Mouse (Mus musculus) liver, embryonic 14.5 days (tissue): ENCODE measurements around the gene Avpi1. TPM values are rescaled to one million over a fixed set of nuclear protein-coding genes. Genes with fewer than 3 reads are reported as not detected.

ENCODE experiments used
- ATAC-seq: fragments of 200-750 bp; cut with Nextera tagmentation; 2 replicates; pipeline ENCODE4 v1.8.0; 2017; ENCODE audit warnings: moderate number of reproducible peaks, mild to moderate bottlenecking, moderate library complexity; ENCODE audit not compliant: insufficient read depth
- DNase-seq, 3 experiments: peaks; one replicate each; pipeline ENCODE4 v3.0.0-alpha.2; 2012 to 2013; ENCODE audit warnings: low read depth in 3 of 3, low spot score in 3 of 3
- H3K27ac ChIP-seq: fragments of 300-500 bp; sonication (generic); 2 replicates; pipeline ENCODE4 v1.5.1; 2014; ENCODE audit warnings: moderate library complexity, mild to moderate bottlenecking, control low read depth, inconsistent platforms
- H3K27me3 ChIP-seq: fragments of 300-500 bp; sonication (generic); 2 replicates; pipeline ENCODE4 v1.6.1; 2014; ENCODE audit warnings: mild to moderate bottlenecking, low read length, moderate library complexity; ENCODE audit not compliant: control insufficient read depth, insufficient read depth
- H3K36me3 ChIP-seq: fragments of 300-500 bp; sonication (generic); replicated peaks from 2 replicates; pipeline ENCODE4 v1.6.1; 2014; ENCODE audit warnings: low read depth; ENCODE audit not compliant: control insufficient read depth, insufficient read depth
- H3K4me1 ChIP-seq, 2 experiments: fragments of 200-500 bp in 1 of 2; fragments of 300-500 bp in 1 of 2; sonication (generic) in 1 of 2; replicated peaks; 2 replicates each; pipeline ENCODE4 v1.6.1; 2012 to 2014; ENCODE audit warnings: antibody characterized with exemption in 1 of 2, inconsistent platforms in 1 of 2, low read length in 1 of 2; ENCODE audit not compliant: control insufficient read depth in 2 of 2, insufficient read depth in 2 of 2
- H3K4me2 ChIP-seq: fragments of 300-500 bp; sonication (generic); 2 replicates; pipeline ENCODE4 v1.6.1; 2014; ENCODE audit warnings: low read depth, mild to moderate bottlenecking, control low read depth, moderate library complexity
- H3K4me3 ChIP-seq, 2 experiments: fragments of 200-500 bp in 1 of 2; fragments of 300-500 bp in 1 of 2; sonication (generic) in 1 of 2; 2 replicates each; pipeline ENCODE4 v1.5.1; 2012 to 2014; ENCODE audit warnings: low read depth in 2 of 2, low read length in 2 of 2, mild to moderate bottlenecking in 2 of 2, control low read depth in 1 of 2, inconsistent platforms in 1 of 2, moderate library complexity in 1 of 2; ENCODE audit not compliant: insufficient read depth in 1 of 2
- H3K9ac ChIP-seq: fragments of 300-500 bp; sonication (generic); replicated peaks from 2 replicates; pipeline ENCODE4 v1.6.1; 2014; ENCODE audit warnings: mild to moderate bottlenecking, control low read depth, moderate library complexity
- H3K9me3 ChIP-seq: fragments of 300-500 bp; sonication (generic); 2 replicates; pipeline ENCODE4 v1.6.1; 2016; ENCODE audit warnings: low read length, mixed read lengths; ENCODE audit not compliant: control insufficient read depth
- CTCF ChIP-seq: IDR thresholded peaks from 2 replicates; pipeline ENCODE4 v1.5.1; 2016; ENCODE audit warnings: antibody characterized with exemption, low read depth, control low read depth
- EP300 ChIP-seq: IDR thresholded peaks from 2 replicates; pipeline ENCODE4 v1.6.1; 2016; ENCODE audit warnings: antibody characterized with exemption, low read depth
- WGBS: fragments of 180-500 bp; shearing (Covaris S2); extraction: QIAGEN DNeasy Blood & Tissue Kit; methylation state at CpG from one replicate; pipeline ENCODE4 v1.1.7; 2014; ENCODE audit not compliant: insufficient replicate concordance; 5-methylcytosine and 5-hydroxymethylcytosine counted together
- polyA plus RNA-seq, 2 experiments: library from polyadenylated mRNA; depleted of rRNA in 1 of 2; stranded (reverse) in 1 of 2; unstranded in 1 of 2; fragments of >200 nt; fragmentation: Nextera tagmentation in 1 of 2; extraction: Ambion mirVana in 1 of 2; gene quantifications; 2 replicates each; pipeline versions ENCODE4 v1.2.1 to v1.2.3; 2012 to 2014

Avpi1 gene
- polyA plus RNA-seq (2012; rRNA removed) (7.2 and 8.5 TPM in 2 replicates), polyA plus RNA-seq (2014; fragmentation: Nextera tagmentation; extraction: Ambion mirVana) (20.4 and 21.7 TPM in 2 replicates)

DNA sequence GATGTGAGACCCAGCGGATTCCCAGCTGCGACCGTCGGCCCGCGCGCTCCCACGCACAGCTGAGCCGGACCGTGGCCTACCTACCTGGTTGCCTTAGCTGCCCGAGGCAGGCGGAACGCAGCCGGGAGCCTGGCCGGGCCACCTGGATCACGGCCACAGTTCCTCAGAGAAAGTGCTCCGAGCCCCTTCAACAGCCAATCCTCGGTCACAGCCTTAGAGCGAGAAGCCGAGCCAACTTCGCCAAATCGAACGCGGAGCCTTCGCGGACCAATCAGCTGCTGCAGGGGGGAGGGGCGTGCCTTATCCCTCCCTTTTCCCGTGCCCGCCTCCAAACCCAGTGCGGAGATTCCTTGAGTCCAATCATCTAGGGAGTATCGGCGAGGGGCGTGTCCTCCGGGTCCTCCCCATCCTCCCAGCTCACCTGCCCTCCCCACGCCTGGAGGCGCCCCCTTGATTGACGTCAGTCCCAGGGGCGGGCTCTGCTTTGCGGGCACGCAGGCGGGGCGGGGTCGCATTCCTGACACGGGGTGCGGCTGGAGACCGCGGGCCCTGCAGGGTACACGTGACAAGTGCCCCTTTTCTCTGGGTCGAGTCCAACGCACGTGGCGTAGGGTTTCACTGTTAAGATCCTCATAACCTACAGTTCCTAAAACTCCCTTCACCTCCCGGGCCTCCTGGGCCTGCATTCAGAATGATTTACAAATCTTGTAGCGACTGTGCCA is at the start of gene Avpi1:
Gene Avpi1 (minus strand): TSS at position 273 of the 722 bp plus-strand sequence.
- peak within 1 kb of the TSS; percentile 61 to 66 for H3K4me3 ChIP-seq
- no peaks in the 10 kb centered on the region for H3K27me3 ChIP-seq
- peak within 1 kb of the TSS; percentile 76 for H3K4me2 ChIP-seq
- H3K4me1 ChIP-seq: peaks cover 6 to 11% of the 10 kb centered on the region in 2 experiments; a peak in 3 of 4 replicates
- ATAC-seq: peak; percentile 96
- H3K36me3 ChIP-seq: no peaks in the 10 kb centered on the region
- peak within 1 kb of the TSS; percentile 70 for H3K9ac ChIP-seq
- TF ChIP-seq EP300: no peak
- no peak for TF ChIP-seq CTCF
- peak within 1 kb of the TSS; percentile 65 for H3K27ac ChIP-seq
- under 1% methylated on average over 54 of the region's 54 CpGs for WGBS
- peak; percentile 91 to 94 (median 91) for DNase-seq
- H3K9me3 ChIP-seq: no peaks in the 10 kb centered on the region

DNA sequence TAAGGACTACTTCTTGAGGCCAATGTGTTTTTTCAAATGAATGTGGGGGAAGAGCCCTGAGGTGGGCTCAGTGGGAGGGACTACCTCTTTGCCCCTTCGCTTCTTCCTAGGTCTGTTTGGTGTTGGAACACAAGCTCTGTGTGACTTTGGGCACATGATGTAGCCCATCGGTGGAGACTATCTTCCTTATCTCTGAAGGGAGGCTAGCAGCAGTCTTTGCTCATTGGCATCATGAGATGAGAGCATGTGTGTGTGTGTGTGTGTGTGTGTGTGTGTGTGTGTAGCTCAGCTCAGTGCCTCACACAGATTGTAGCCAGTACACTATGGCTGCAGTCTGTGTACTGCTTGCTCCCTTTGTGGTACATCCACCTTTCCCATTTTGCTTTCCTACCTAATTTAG is 48.6 kb upstream of the Avpi1 start:
- Histone ChIP-seq H3K4me2 (peak overlapping the region; percentile 32; the same call in 1 of the 2 replicates), H3K4me1 (peaks cover 9 to 16% of the 10 kb centered on the region in 2 experiments), H3K36me3 (peaks cover 3% of the 10 kb centered on the region), H3K9me3 (no peaks in the 10 kb centered on the region), H3K9ac (peak overlapping the region; percentile 34; the same call in 1 of the 2 replicates), H3K27me3 (no peaks in the 10 kb centered on the region), H3K4me3 (no peak overlapping the region), H3K27ac (no peak overlapping the region)
- 29% methylated on average over 2 of the region's 2 CpGs for WGBS
- ATAC-seq (peak; percentile 58; the same call in 1 of the 2 replicates), DNase-seq (no peak)
- TF ChIP-seq EP300: 0 out of 2 replicates have a peak, but pooled peaks have one; percentile 9
- TF ChIP-seq CTCF: no peak

DNA sequence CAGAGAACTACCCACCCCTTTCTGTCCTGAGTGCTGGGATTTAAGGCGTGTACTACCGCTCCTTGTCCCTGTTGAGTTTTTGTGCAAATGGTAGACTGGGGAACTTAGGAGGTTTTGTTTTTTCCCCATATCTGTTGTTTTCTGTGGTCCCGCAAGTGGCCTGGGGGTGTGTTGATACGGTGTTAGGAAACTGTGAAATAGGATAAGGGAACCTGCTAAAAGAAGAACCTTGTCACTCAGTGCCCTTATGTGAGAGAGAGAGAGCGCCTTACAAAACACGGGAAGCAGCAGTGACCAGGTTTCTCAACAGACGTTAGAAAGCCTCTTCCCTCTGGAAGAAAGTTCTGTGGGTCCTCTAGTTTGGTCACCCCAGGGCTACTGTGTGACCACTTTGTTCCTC is 48.0 kb upstream of the Avpi1 start:
- ATAC-seq (peak; percentile 71), DNase-seq (peak; percentile 33 to 50 (median 44))
- 13% methylated on average over 7 of the region's 7 CpGs for WGBS
- H3K36me3 ChIP-seq: peaks cover 3% of the 10 kb centered on the region
- H3K9me3 ChIP-seq: no peaks in the 10 kb centered on the region
- H3K4me3 ChIP-seq: no peak overlapping the region
- H3K27ac ChIP-seq: peak overlapping the region; percentile 35
- 0 out of 2 replicates have a peak overlapping the region, but pooled peaks have one; percentile 20 for H3K9ac ChIP-seq
- no peaks in the 10 kb centered on the region for H3K27me3 ChIP-seq
- H3K4me2 ChIP-seq: peak overlapping the region; percentile 32
- TF ChIP-seq CTCF (no peak), EP300 (peak; percentile 64)
- peaks cover 9 to 16% of the 10 kb centered on the region in 2 experiments for H3K4me1 ChIP-seq

DNA sequence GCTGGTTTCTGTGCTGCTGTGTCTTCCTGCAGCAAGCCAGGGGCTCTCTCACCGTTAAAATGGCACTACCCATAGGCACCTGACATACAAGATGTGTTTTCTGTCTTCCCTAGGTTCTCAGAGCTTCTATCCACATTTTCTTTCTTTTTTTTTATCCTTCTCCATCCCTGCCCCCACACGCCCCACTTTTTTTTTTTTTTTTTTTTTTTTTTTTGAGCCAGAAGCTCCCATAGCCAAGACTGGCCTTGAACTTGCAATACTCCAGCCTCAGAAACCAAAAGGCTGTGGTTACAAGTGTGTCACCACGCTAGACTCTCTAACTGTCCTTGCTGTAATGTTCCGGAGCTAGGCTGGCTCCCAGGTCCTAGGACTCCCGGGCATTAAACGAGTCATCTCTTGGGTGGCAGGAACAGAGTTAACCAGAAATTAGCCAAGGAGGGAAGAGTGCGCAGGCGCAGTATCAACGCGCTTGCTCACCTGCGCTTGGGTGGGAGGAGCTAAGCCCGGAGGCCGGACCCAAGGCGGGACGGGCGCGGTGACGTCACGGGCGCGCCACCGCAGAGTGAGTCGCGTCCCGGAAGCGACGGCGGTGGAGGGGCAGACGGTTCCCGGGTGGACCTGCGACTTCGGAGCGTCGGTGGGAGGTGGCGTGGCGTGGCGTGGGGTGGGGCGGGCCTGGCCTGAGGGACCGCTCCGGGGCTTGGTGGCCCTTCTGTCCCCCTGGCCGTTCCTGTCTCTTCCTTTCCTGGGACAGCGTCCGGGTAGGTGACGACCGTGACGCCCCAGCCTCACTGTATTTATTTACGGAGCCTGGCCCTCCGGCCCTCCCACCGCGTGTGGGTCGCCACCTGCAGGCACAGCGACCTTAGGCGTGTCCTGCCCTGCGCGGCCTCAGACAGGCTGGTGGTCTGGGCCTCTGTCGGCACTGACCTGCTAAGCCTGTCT is 41.4 kb upstream of the Avpi1 start:
- Histone ChIP-seq H3K4me1 (peaks cover 12 to 25% of the 10 kb centered on the region in 2 experiments), H3K36me3 (no peaks in the 10 kb centered on the region), H3K27ac (peak overlapping the region; percentile 46), H3K4me3 (peak overlapping the region; percentile 64 to 71), H3K27me3 (peaks cover 6% of the 10 kb centered on the region), H3K4me2 (peak overlapping the region; percentile 87), H3K9ac (peak overlapping the region; percentile 81), H3K9me3 (no peaks in the 10 kb centered on the region)
- TF ChIP-seq CTCF (peak; percentile 24; the same call in 1 of the 2 replicates), EP300 (no peak)
- ATAC-seq (peak; percentile 90), DNase-seq (peak; percentile 87 to 91 (median 89))
- WGBS: 1% methylated on average over 54 of the region's 56 CpGs
